8 mouse cellular contexts compared by ENCODE assay signal in the genomic region with DNA sequence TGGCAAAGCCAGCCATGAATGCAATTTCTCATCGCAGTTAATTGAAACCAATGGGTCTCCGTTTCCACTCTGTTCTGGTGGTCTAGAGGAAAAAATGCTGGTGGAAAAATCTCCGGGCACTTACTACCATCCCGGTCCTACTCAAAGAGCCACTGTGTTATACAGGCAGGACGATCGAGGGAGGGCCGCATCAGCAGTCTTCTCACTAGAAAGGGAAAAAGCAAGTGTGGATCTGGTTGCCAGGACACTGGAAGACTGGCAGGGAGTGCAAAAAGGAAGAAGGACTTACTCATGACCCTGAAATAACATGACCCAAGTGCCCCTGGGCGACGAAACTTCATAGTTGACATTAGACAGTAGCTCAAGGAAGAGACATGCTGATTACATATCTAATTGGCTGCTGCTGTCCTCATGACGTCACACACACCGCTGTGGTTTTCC.
DNase-seq lines count a peak whose midpoint lies in the region; ATAC-seq lines count a peak whose summit lies in the region.

No protein-coding gene starts in this region.

- WGBS in heart, embryonic 16.5 days: 27% methylated on average over 11 of the region's 11 CpGs
- WGBS in limb, embryonic 15.5 days: 43% methylated on average over 11 of the region's 11 CpGs
- 85% methylated on average over 11 of the region's 11 CpGs for WGBS in midbrain, embryonic 14.5 days

- peak overlapping the region; percentile 86 for H3K27ac ChIP-seq in heart, embryonic 16.5 days (ENCODE audit: low read length)
- H3K27ac ChIP-seq in limb, embryonic 15.5 days: peak overlapping the region; percentile 80
- H3K27ac ChIP-seq in midbrain, embryonic 14.5 days (replicated peaks; ENCODE audit: low read depth, low read length): no peak overlapping the region

- H3K4me2 ChIP-seq in heart, embryonic 16.5 days (ENCODE audit: low read depth, low read length): peak overlapping the region; percentile 35
- peak overlapping the region; percentile 26; the same call in 1 of the 2 replicates for H3K4me2 ChIP-seq in limb, embryonic 15.5 days
- no peak overlapping the region for H3K4me2 ChIP-seq in midbrain, embryonic 14.5 days (ENCODE audit: low read length)

- no peaks in the 10 kb centered on the region; the same call in 1 of the 2 replicates for H3K9me3 ChIP-seq in heart, embryonic 16.5 days (replicated peaks; ENCODE audit: control insufficient read depth, low read length)
- H3K9me3 ChIP-seq in limb, embryonic 15.5 days: 0 out of 2 replicates have a peak, but pooled peaks cover 4% of the 10 kb centered on the region
- H3K9me3 ChIP-seq in midbrain, embryonic 14.5 days (ENCODE audit: control insufficient read depth, low read length): no peaks in the 10 kb centered on the region

- peak; percentile 11 for DNase-seq in cerebellum, adult 9-10 months
- DNase-seq in cerebellum, postnatal 36 days: no peak
- peak; percentile 47 for DNase-seq in adrenal gland, postnatal 10 days
- no peak for DNase-seq in thymus, postnatal 4 days
- DNase-seq in midbrain, embryonic 14.5 days: no peak
- no peak for DNase-seq in layer of hippocampus, adult 11-12 months (ENCODE audit: low spot score)

- no peak overlapping the region for H3K4me3 ChIP-seq in heart, embryonic 16.5 days (ENCODE audit: low read length)
- H3K4me3 ChIP-seq in limb, embryonic 15.5 days: no peak overlapping the region
- H3K4me3 ChIP-seq in midbrain, embryonic 14.5 days (replicated peaks; ENCODE audit: low read depth, low read length): no peak overlapping the region

- H3K27me3 ChIP-seq in heart, embryonic 16.5 days (ENCODE audit: control insufficient read depth, insufficient read depth, low read length): no peaks in the 10 kb centered on the region
- H3K27me3 ChIP-seq in limb, embryonic 15.5 days: no peaks in the 10 kb centered on the region
- H3K27me3 ChIP-seq in midbrain, embryonic 14.5 days (ENCODE audit: control insufficient read depth, insufficient read depth, low read length): 0 out of 2 replicates have a peak, but pooled peaks cover 3% of the 10 kb centered on the region

- ATAC-seq in heart, embryonic 16.5 days (replicated peaks; ENCODE audit: extremely low read depth, insufficient read depth, low FRiP score): peak; percentile 85
- peak; percentile 83 for ATAC-seq in limb, embryonic 15.5 days (ENCODE audit: insufficient number of reproducible peaks, low FRiP score, low TSS enrichment, low read depth)
- ATAC-seq in midbrain, embryonic 14.5 days (ENCODE audit: low FRiP score, low TSS enrichment): no peak

- no peaks in the 10 kb centered on the region for H3K36me3 ChIP-seq in heart, embryonic 16.5 days (ENCODE audit: control insufficient read depth, insufficient read depth)
- H3K36me3 ChIP-seq in limb, embryonic 15.5 days: no peaks in the 10 kb centered on the region
- no peaks in the 10 kb centered on the region for H3K36me3 ChIP-seq in midbrain, embryonic 14.5 days (ENCODE audit: control insufficient read depth, insufficient read depth, low read length)

- peaks cover 14% of the 10 kb centered on the region for H3K4me1 ChIP-seq in heart, embryonic 16.5 days (ENCODE audit: control insufficient read depth, insufficient read depth, low read length)
- peaks cover 13% of the 10 kb centered on the region for H3K4me1 ChIP-seq in limb, embryonic 15.5 days
- H3K4me1 ChIP-seq in midbrain, embryonic 14.5 days (ENCODE audit: control insufficient read depth, insufficient read depth, low read length): no peaks in the 10 kb centered on the region

- H3K9ac ChIP-seq in heart, embryonic 16.5 days (ENCODE audit: low read length): no peak overlapping the region
- H3K9ac ChIP-seq in limb, embryonic 15.5 days: no peak overlapping the region
- no peak overlapping the region for H3K9ac ChIP-seq in midbrain, embryonic 14.5 days (replicated peaks; ENCODE audit: low read length)

Comparison
In these comparisons a context has a peak if more than half of its experiments do, and no peak if none do; other contexts are left out.
1. DNase-seq: peak in cerebellum, adult 9-10 months (single experiment) and adrenal gland, postnatal 10 days (single experiment); none in cerebellum, postnatal 36 days (0 of 2), thymus, postnatal 4 days (single experiment), midbrain, embryonic 14.5 days (single experiment) and layer of hippocampus, adult 11-12 months (single experiment).